Mouse (Mus musculus) heart, adult 8-10 months (tissue): ENCODE data around the gene Ap1s1. TPM values are rescaled to one million over a fixed set of nuclear protein-coding genes. Genes with fewer than 3 reads are reported as not detected.

Experiments
- DNase-seq: peaks from one replicate; pipeline ENCODE4 v3.0.0; 2022; ENCODE audit warnings: low spot score
- total RNA-seq, 4 experiments: library from RNA; stranded (reverse); gene quantifications; 2 replicates each; pipeline ENCODE4 v1.2.4; 2022

The Ap1s1 gene
- total RNA-seq, 4 experiments from 2014 or later = 30.2 to 40.5 (median 38.2) TPM

DNA sequence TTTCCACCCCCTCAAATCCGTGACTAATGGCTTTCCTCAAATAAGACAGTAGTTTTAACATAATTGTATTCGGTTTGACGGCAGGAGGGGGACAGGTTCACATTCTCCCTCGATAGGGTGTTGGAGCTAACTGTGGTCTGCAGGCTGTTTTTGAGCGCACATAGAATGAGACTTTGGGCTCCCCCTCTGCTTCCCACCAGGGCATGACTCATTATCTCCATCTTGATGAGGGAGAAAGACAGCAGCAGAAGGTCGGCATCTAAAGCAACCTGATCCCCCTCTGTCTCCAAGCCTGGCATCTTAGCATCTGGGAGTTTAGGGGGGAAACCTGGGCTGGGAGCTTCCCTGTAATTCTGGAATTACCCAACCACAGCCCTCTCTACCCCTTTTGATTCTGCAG, 19.5 kb upstream of the Ap1s1 start:
- no peak for DNase-seq

- no peak for DNase-seq
These were observed 16.7 kb upstream of the Ap1s1 start for GRCm38 (mm10) chr5:137062601-137063000.

- peak; percentile 30 for DNase-seq
These were observed 16.0 kb upstream of the Ap1s1 start for GRCm38 (mm10) chr5:137061809-137062481.

- no peak for DNase-seq
These were observed 8.9 kb upstream of the Ap1s1 start for GRCm38 (mm10) chr5:137054873-137055272.

- DNase-seq = no peak
These were observed 8.4 kb upstream of the Ap1s1 start for GRCm38 (mm10) chr5:137054299-137054698.

DNA sequence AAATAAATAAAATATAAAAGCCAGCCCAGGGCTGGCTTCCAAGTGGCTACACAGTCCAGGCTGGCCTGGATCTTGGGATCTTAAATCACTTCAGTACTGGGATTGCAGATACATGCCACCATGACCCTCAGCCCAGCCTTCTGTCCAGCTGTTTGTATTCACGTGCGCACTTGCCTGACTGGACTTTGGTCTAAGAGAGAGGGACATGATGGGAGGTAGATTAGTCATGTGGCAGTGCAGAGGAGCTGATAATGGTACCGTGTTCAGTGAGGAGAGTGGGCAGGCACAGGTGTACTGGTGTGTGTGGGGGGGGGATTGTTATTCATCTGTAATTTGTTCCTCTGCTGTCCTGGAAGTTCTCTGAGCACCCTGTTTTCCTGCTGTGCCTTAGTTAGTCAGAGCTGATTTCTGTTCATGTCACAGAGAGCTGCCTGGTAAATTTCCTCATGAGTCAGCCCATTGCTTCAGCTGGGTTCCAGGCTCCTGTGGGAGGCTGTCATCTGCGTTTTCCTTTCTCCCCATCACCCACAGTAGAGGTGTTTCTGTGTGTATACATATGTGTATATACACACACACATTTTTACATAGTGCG, 6.1 kb upstream of the Ap1s1 start:
- no peak for DNase-seq

DNA sequence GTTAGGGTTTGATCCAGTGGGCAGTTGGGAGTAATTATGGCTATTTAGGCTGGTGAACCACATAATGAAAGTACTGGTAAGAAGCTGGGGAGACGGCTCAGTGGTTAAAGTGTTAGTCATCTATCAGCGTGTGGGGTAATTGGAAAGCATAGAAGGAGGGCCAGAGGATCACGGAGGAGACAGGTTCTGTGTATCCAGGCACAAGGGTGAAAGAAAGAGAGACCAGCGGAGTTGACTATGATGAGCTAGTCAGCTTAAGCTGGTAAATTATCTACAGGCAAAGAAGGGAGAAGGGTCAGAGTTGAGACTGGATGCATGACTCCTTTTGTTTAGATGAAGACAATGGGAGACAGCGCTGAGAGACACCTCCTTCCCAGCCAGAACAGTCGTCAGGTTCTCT, 5.2 kb upstream of the Ap1s1 start:
- DNase-seq = no peak

GRCm38 (mm10) chr5:137046991-137047390, 1.1 kb upstream of the Ap1s1 start:
- no peak for DNase-seq

- no peak for DNase-seq
These were observed 386 bp upstream of the Ap1s1 start for GRCm38 (mm10) chr5:137046324-137046718.

- DNase-seq = no peak
These were observed 1.9 kb downstream of the Ap1s1 start for GRCm38 (mm10) chr5:137043997-137044396.

- DNase-seq = no peak
These were observed 4.5 kb downstream of the Ap1s1 start for GRCm38 (mm10) chr5:137041442-137041841.

GRCm38 (mm10) chr5:137039453-137039852, 6.5 kb downstream of the Ap1s1 start:
- DNase-seq = no peak

DNA sequence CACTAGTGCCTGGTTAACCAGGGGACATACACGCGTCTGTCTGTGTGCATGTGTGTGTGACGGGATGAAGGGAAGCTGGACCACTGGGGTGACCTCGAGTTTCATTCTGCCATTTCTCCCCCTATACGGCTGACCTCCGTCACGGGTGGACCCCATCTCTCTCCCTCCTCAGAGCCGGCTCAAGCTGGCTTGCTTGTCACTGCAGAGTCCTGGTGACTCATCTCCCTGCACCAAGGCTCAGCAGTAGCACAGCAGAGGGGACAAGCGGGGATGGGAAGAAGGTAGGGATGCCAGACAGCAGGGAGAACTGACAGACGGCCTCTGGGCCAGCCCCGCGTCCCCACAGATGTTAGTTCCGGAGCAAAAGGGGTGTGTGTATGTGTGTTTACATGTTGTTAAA, 9.7 kb downstream of the Ap1s1 start:
- DNase-seq = no peak

GRCm38 (mm10) chr5:137032641-137033074, 13.3 kb downstream of the Ap1s1 start:
- DNase-seq = peak; percentile 80

- no peak for DNase-seq
These were observed 13.9 kb downstream of the Ap1s1 start for GRCm38 (mm10) chr5:137032033-137032421.

DNA sequence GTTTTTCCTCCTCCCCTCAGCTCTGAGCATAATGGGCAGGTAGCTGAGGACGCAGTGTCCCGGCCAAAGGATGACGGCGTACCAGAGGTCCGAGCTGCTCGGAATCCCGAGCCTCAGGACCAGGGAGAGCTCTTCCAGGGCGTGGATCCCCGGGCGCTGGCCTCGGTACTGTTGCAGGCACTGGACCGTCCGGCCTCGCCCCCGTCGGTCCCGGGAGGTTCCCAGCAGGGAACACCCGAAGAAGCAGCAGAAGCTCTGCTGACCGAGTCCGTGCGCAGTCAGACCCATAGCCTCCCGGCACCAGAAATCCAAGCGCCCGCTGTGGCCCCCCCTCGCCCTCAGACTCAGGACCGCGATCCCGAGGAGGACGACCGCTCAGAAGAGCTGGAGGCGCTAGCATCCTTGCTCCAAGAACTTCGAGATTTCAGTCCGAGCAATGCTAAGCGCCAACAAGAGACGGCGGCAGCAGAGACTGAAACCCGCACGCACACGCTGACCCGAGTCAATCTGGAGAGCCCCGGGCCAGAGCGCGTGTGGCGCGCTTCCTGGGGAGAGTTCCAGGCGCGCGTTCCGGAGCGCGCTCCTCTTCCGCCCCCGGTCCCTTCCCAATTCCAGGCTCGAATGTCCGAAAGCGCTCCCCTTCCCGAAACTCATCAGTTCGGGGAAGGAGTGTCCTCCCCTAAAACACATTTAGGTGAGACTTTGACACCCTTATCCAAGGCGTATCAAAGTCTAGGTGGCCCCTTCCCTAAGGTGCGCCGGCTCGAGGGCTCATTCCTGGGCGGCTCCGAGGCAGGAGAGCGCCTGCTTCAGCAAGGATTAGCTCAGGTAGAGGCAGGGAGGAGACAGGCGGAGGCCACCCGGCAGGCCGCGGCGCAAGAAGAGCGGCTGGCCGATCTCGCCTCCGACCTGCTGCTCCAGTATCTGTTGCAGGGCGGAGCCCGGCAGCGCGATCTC, 14.6 kb downstream of the Ap1s1 start:
- DNase-seq = no peak

DNA sequence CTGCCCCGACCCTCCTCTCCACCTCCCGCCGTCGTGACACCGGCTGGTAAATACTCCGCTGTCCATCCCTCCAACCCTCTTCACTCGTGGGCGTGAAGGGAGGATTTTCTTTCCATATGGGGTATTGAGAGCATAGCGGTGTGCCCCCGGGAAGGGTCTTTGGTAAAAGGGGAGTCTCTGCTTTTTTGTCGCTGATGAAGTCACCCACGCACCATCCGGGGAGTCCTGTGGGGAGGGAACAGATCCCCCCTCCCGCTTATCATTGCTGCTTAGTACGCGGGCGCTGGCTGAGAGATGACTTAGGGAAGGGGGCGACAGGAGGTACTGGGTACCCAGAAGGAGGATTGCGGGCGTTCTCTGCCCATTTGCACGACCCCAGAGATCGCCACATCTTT, 15.5 kb downstream of the Ap1s1 start:
- DNase-seq = no peak

DNA sequence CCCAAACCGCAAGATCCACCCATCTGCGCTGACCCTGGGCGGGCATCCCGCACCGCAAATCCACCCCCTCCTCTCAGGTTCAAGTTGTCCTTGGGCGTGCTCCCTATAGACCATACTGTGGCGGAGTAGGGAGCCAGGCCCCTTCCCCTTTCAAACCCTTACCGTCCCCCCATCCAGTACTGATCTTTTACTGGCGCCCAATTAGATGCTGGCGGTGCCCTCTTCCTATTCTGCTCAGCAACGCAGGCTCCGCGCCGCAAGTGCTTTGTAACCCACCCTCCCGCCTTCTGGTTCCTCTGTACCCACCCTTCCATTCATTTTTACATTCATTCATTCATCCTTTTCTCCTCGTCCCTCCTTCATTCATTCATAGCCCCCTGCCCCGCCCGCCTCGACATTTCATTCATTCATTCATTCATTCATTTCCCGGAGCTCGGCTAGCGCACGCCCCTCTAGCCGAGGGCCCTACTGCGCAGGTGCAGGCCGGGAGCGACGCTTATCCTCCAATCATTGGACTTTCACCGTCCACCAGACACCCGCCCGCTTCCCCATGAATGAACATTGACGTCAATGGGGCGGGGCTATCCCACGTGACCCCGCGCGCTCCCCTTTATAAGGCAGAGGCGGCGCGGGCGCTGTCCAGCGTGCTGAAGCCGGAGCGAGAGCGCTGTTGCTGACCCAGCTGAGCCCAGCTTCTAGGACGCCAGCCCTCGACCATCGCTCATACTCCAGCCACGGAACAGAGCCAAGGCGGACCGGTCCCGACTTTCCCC, 16.1 kb downstream of the Ap1s1 start:
- peak; percentile 91 for DNase-seq

DNA sequence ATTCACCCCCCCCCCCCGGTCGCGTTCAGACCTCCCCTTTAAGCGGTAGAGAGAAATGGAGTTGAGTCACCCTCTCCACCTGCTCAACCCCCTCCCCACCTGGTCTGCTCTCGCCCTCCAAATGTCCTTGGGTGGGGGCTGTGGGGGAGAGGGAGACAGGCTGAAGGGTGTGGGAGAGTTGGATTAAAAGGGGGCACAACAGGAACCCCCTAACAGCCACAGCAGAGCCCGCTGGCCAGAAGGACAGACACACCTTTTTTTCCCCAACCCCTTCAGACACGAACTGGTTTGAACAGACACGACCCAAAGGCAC, 16.7 kb downstream of the Ap1s1 start:
- no peak for DNase-seq

GRCm38 (mm10) chr5:137028561-137029272, 17.2 kb downstream of the Ap1s1 start:
- no peak for DNase-seq

DNA sequence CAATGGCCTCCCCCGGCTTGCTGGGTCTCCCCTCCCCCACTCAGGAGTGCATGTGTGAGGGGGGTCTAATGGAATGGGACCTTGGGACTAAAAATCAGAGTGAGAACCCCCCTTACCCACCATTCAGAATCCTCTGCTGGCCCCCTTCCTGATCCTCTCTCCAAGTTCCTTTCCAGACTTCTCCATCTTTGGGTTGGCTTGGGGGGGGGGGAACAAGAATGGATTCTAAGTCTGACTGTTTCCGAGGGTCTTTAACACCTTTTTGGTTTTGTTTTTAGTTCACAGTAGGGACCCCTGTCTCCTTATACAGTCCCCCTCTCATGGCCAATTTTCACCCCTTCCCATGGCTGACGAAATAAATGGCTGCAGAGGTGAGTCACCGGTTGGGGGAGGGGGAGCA, 19.8 kb downstream of the Ap1s1 start, which contains the start of gene Vgf:
Gene Vgf (plus strand): TSS at position 301 of the 400 bp plus-strand sequence.
- no peak for DNase-seq
